Mouse (Mus musculus) CH12.LX (cell line): Measurements from ENCODE around the gene Cmip. TPM values are rescaled to one million over a fixed set of nuclear protein-coding genes. Genes with fewer than 3 reads are reported as not detected.
A peak's percentile ranks its signal among the peaks of the same experiment; 100 is the strongest.

Experiments
- DNase-seq: peaks from one replicate; pipeline ENCODE4 v3.0.0-alpha.2; 2013; ENCODE audit errors: extremely low read depth
- H3K27ac ChIP-seq: 2 replicates; pipeline ENCODE4 v1.5.1; 2012; ENCODE audit warnings: low read depth, mild to moderate bottlenecking, control low read depth, moderate library complexity; ENCODE audit not compliant: insufficient read depth
- H3K27me3 ChIP-seq: replicated peaks from 2 replicates; pipeline ENCODE3; 2012; ENCODE audit warnings: inconsistent platforms
- H3K36me3 ChIP-seq, 2 experiments: replicated peaks in 1 of 2; 2 replicates each; pipeline versions ENCODE3 to v1.6.1; 2012; ENCODE audit warnings: inconsistent platforms in 1 of 2, low read length in 1 of 2, mild to moderate bottlenecking in 1 of 2, mixed read lengths in 1 of 2, moderate library complexity in 1 of 2; ENCODE audit not compliant: control insufficient read depth in 1 of 2, insufficient read depth in 1 of 2
- H3K4me1 ChIP-seq, 2 experiments: 2 replicates each; pipeline ENCODE4 v1.6.1; 2012; ENCODE audit warnings: inconsistent platforms in 1 of 2, moderate library complexity in 1 of 2; ENCODE audit not compliant: insufficient read depth in 2 of 2, control insufficient read depth in 1 of 2
- H3K4me2 ChIP-seq: 2 replicates; pipeline ENCODE4 v1.6.1; 2012; ENCODE audit warnings: low read depth, mild to moderate bottlenecking, control low read depth; ENCODE audit not compliant: poor library complexity, insufficient read depth, severe bottlenecking
- H3K4me3 ChIP-seq, 3 experiments: fragments of 150-350 bp in 1 of 3; sonication (generic) in 1 of 3; replicated peaks in 1 of 3; 2 replicates each; pipeline versions ENCODE3 to v1.5.1; 2011 to 2012; ENCODE audit warnings: low read depth in 2 of 3, low read length in 2 of 3, mild to moderate bottlenecking in 2 of 3, moderate library complexity in 2 of 3, control low read depth in 1 of 3, improper control_type of control experiment in 1 of 3, inconsistent platforms in 1 of 3, mixed read lengths in 1 of 3; ENCODE audit not compliant: poor library complexity in 1 of 3
- H3K79me2 ChIP-seq: replicated peaks from 2 replicates; pipeline ENCODE4 v1.6.1; 2012; ENCODE audit warnings: mild to moderate bottlenecking, moderate library complexity; ENCODE audit not compliant: control insufficient read depth, poor library complexity, insufficient read depth, severe bottlenecking; ENCODE audit errors: extremely low read depth
- H3K9ac ChIP-seq: 2 replicates; pipeline ENCODE4 v1.6.1; 2012; ENCODE audit warnings: low read depth, mild to moderate bottlenecking, control low read depth, moderate library complexity; ENCODE audit not compliant: insufficient read depth
- H3K9me3 ChIP-seq: replicated peaks from 2 replicates; pipeline ENCODE3; 2012; ENCODE audit warnings: low read length, inconsistent platforms, mixed read lengths
- CHD1 ChIP-seq: IDR thresholded peaks from 2 replicates; pipeline ENCODE4 v1.6.1; 2012; ENCODE audit warnings: low read depth, low read length, improper control_type of control experiment, inconsistent platforms
- E2F4 ChIP-seq: IDR thresholded peaks from 2 replicates; pipeline ENCODE4 v1.6.1; 2011; ENCODE audit warnings: low read depth, low read length, improper control_type of control experiment; ENCODE audit not compliant: insufficient replicate concordance
- EP300 ChIP-seq: IDR thresholded peaks from 2 replicates; pipeline ENCODE4 v1.6.1; 2011; ENCODE audit warnings: low read length, improper control_type of control experiment
- ETS1 ChIP-seq: conservative IDR thresholded peaks from 2 replicates; pipeline ENCODE4 v1.6.1; 2012; ENCODE audit warnings: low read depth, mild to moderate bottlenecking, inconsistent platforms, low read length, improper control_type of control experiment, moderate library complexity
- JUN ChIP-seq: IDR thresholded peaks from 2 replicates; pipeline ENCODE4 v1.6.1; 2011; ENCODE audit warnings: low read depth, mild to moderate bottlenecking, low read length, improper control_type of control experiment, moderate library complexity; ENCODE audit not compliant: insufficient read depth
- MAZ ChIP-seq: IDR thresholded peaks from 2 replicates; pipeline ENCODE4 v1.6.1; 2012; ENCODE audit warnings: low read depth, mild to moderate bottlenecking, inconsistent platforms, low read length, improper control_type of control experiment, moderate library complexity
- MEF2A ChIP-seq: IDR thresholded peaks from 2 replicates; pipeline ENCODE4 v1.6.1; 2014; ENCODE audit warnings: low read depth, mild to moderate bottlenecking, inconsistent platforms, low read length, improper control_type of control experiment, borderline replicate concordance
- NELFE ChIP-seq: IDR thresholded peaks from 2 replicates; pipeline ENCODE4 v1.6.1; 2011; ENCODE audit warnings: low read depth, low read length, improper control_type of control experiment
- POLR2A ChIP-seq: IDR thresholded peaks from 2 replicates; pipeline ENCODE4 v1.6.1; 2011; ENCODE audit warnings: low read depth, mild to moderate bottlenecking, improper control_type of control experiment, low read length
- RAD21 ChIP-seq: IDR thresholded peaks from 2 replicates; pipeline ENCODE4 v1.6.1; 2011; ENCODE audit warnings: low read depth, mild to moderate bottlenecking, low read length, improper control_type of control experiment, moderate library complexity
- TBP ChIP-seq: conservative IDR thresholded peaks from 2 replicates; pipeline ENCODE4 v1.6.1; 2011; ENCODE audit warnings: low read depth, low read length, improper control_type of control experiment
- USF1 ChIP-seq: IDR thresholded peaks from 2 replicates; pipeline ENCODE4 v1.6.1; 2014; ENCODE audit warnings: low read depth, mild to moderate bottlenecking, inconsistent platforms, low read length, improper control_type of control experiment
- USF2 ChIP-seq: conservative IDR thresholded peaks from 2 replicates; pipeline ENCODE4 v1.6.1; 2011; ENCODE audit warnings: low read depth, low read length, improper control_type of control experiment
- ZC3H11A ChIP-seq: IDR thresholded peaks from 2 replicates; pipeline ENCODE4 v1.6.1; 2012; ENCODE audit warnings: low read depth, mild to moderate bottlenecking, inconsistent platforms, low read length, improper control_type of control experiment
- ZMIZ1 ChIP-seq: IDR thresholded peaks from 2 replicates; pipeline ENCODE4 v1.6.1; 2012; ENCODE audit warnings: low read depth, mild to moderate bottlenecking, inconsistent platforms, low read length, improper control_type of control experiment
- dilution Hi-C: fragments of 300-500 bp; cut with MboI; formaldehyde crosslinking; loops from 2 replicates; pipeline ENCODE4 v1.14.3; 2020; ENCODE audit warnings: low sequenced_read_pairs; ENCODE audit not compliant: extremely low pct_unique_long_range_greater_than_20kb, extremely low pct_ligation_motif_present
- in situ Hi-C: fragments of 300-500 bp; cut with MboI; formaldehyde crosslinking; loops from 3 replicates; pipeline ENCODE4 v1.14.3; 2019; ENCODE audit warnings: low sequenced_read_pairs, low pct_ligation_motif_present, low pct_unique_long_range_greater_than_20kb, mixed read lengths
- polyA plus RNA-seq: library from polyadenylated mRNA; unstranded; fragments of >175 nt; gene quantifications from 2 replicates; pipeline ENCODE4 v1.2.1, GENCODE M21; 2012; ENCODE audit warnings: low read depth; ENCODE audit not compliant: insufficient read length
- total RNA-seq, 2 experiments: library from RNA; depleted of rRNA; stranded (reverse); fragments of 300-350 nt in 1 of 2; fragments of >200 nt in 1 of 2; gene quantifications; 2 replicates each; pipeline ENCODE4 v1.2.3; 2012 to 2014

Cmip gene
- total and polyA plus RNA-seq, 3 experiments = 5.2 to 39.0 (median 16.5) TPM

DNA sequence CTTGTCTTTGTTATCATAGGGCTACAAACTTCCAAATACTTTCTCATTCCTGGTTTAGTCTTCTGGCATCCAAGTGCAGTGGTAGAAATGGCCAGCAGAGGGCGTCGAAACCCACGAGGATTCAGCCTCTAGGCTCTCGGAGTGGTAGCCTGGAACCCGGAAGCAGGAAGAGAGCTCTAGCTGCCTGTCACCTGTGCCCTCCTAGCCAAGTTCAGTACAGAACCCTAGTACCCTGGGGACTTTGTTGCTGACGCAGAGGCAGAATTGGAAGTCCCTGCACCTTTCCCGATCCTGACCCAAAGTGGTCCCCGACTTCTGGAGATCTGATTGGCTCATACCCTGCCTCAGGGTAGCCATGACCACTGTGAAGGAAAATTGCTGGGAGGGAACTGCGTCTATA, 32.2 kb upstream of the Cmip start (continued):
- TF ChIP-seq ETS1 = peak; percentile 59; the same call in 1 of the 2 replicates
- TF ChIP-seq MEF2A = no peak
- peak; percentile 88 for TF ChIP-seq RAD21
- peak; percentile 59; the same call in 1 of the 2 replicates for TF ChIP-seq MAZ
- TF ChIP-seq ZC3H11A = peak; percentile 77
- TF ChIP-seq E2F4 = no peak

DNA sequence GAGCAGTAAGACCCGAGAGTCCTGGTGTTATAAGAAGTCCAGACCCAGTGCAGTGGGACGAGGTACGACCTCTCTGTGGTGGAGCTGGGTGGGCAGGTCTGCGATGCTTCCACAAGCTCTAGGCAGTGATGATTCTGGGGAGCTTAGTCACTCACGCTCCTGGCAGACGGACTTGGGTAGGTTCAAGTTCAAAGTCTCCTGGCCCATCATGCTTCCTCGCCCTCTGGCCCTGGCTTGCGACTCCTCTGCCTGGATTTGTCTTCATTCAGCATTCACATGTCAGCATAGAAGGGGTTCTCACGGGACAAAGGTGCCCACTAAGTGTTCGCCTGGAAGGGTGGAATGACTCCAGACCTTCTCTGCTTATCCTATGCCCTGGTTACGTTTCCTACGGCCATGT, 30.6 kb upstream of the Cmip start:
- no peak overlapping the region for H3K9ac ChIP-seq
- dilution Hi-C loops = no loop called here
- TF ChIP-seq ZMIZ1 (no peak), NELFE (no peak), POLR2A (no peak), TBP (no peak), CHD1 (no peak)
- TF ChIP-seq, all 38 proteins: peak for 0

DNA sequence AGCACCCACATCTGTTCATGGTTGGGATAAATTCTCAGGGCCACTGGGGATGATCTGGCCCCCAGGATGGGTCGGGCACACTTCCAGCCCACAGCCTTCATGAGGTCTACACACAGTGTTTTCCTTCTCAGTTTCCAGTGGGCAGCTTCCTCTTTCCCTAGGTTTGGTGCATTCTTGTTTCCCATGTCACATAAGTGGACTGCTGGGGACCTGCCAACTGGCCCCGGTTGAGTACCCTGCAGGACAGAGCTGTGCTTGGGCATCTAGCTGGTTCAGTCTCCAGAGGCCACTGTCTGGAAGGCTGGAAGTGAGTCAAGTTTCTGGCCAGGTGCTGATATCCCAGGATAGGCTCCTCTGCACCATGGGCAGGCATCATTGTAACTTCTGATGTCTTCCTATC, 29.5 kb upstream of the Cmip start:
- in situ Hi-C loops (no loop called here), dilution Hi-C loops (no loop called here)
- TF ChIP-seq JUN (no peak), USF2 (no peak), EP300 (no peak), USF1 (no peak)
- Histone ChIP-seq H3K4me1 (peaks cover 3 to 22% of the 10 kb centered on the region in 2 experiments; a peak in 2 of 4 replicates), H3K79me2 (no peaks in the 10 kb centered on the region), H3K27ac (no peak overlapping the region), H3K36me3 (no peaks in the 10 kb centered on the region), H3K4me3 (no peak overlapping the region), H3K4me2 (no peak overlapping the region), H3K9me3 (peaks cover 2% of the 10 kb centered on the region), H3K27me3 (no peaks in the 10 kb centered on the region), H3K9ac (no peak overlapping the region)
- DNase-seq = no peak

More for the DNA sequence above, 30.6 kb upstream of the Cmip start:
- in situ Hi-C loops = no loop called here
- Histone ChIP-seq H3K27me3 (no peaks in the 10 kb centered on the region), H3K9me3 (peaks cover 2% of the 10 kb centered on the region), H3K4me3 (no peak overlapping the region), H3K36me3 (no peaks in the 10 kb centered on the region), H3K4me2 (no peak overlapping the region), H3K79me2 (no peaks in the 10 kb centered on the region), H3K4me1 (peaks cover 3 to 22% of the 10 kb centered on the region in 2 experiments; a peak in 2 of 4 replicates), H3K27ac (no peak overlapping the region)
- no peak for DNase-seq
